Mouse (Mus musculus): ENCODE results near the gene Smim8.

Gene Smim8

DNA sequence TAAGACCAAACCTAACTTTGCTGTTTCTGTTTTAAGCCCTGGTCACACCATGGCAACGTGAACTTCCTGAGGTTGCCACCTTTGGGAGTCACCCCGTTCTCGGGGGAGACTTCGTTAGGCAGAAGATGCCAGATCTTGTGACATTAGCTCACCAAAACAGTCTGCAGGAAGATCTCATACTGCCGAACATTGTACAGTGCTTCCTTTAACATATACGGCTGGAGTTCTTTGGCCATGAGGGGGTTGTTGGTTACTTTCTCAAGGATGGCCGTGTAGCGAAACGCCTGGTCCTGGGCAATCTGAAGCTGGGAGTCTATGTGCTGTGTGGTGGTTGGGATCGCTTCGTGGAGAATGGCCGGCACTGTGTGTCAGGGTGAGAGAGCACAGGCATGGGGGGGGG, 58.8 kb downstream of the Smim8 start:
- DNase-seq = no peak

Measured in cerebellum, adult 9-10 months (tissue).